Mouse (Mus musculus): ENCODE measurements around the gene Dact3.

DNA sequence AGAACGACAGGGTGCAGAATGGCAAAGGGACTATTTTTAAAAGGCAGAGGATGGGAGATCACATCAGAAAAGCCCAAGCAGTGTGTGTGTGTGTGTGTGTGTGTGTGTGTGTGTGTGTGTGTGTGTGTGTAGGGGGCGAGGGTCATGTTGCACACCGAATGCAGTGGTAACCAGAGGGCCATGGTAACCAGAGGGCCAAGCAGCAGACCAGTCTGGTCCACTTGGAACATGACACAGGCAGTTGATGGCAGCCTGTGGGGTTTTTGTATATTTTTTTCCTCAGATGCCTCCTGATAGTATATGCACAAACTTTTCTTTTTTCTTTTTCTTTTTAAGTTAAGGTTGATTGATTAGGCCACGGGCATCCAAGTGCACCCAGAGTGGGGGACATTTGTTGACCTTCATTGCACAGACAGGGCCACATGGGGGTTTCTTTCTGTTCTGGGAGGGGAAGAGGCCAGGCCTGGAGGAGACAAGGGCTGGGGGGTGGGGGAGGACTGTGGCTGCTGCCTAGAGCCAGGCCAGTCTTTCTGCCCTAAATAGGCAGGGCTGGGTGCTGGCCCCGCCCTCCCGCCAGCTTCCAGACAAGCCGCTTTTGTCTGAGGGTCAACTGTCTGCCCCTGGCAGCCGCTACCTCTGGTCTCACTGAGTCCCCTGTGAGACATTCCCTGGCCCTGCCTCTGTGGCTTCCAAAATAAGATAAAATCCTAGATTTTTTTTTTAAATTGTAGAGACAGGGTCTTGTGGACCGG, 4.9 kb downstream of the Dact3 start:
- TF ChIP-seq MAFK (IDR thresholded peaks at IDR 0.05; ENCODE audit: insufficient read depth, low read depth, low read length) = no peak
- TF ChIP-seq CHD2 (IDR thresholded peaks at IDR 0.05; ENCODE audit: low read depth, low read length) = no peak
